Mouse (Mus musculus) right cerebral cortex, adult 2 months (tissue): ENCODE measurements around the gene Lpp.

Experiments
- DNase-seq, 2 experiments: peaks; one replicate each; pipeline ENCODE4 v3.0.0; 2021 to 2022; ENCODE audit warnings: low spot score in 2 of 2

Lpp gene

GRCm38 (mm10) chr16:24625576-24625975 lies 232.3 kb downstream of the Lpp start:
- DNase-seq: no peak

GRCm38 (mm10) chr16:24628779-24629178 lies 235.5 kb downstream of the Lpp start:
- no peak for DNase-seq

- no peak for DNase-seq
Observed at GRCm38 (mm10) chr16:24629218-24630172, 236.2 kb downstream of the Lpp start.

DNA sequence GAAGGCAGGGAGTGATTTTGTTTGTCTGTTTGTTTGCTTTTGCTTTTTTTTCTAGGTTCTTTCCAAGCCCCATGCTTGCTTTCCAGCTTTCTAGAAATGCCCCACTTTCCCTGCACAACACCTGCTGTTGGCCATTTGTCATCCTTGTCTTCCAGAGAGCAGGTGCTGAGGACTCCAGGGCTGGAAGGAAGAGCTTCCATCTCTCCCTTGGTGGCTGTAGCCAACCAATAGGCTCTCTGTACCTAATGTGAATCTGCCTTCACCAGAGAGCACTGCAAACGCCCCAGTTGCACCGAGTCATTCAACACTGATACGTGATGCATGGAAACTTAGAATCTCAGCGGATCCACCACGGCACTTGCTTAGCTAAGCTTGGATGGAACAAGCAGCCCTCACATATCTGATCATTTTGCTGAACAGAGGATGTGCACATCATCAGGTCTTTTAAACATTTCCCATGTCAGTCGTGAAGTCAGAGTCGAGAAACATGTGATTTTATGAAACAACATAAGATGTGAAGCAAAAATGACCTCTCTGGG lies 242.1 kb downstream of the Lpp start:
- DNase-seq: no peak

DNA sequence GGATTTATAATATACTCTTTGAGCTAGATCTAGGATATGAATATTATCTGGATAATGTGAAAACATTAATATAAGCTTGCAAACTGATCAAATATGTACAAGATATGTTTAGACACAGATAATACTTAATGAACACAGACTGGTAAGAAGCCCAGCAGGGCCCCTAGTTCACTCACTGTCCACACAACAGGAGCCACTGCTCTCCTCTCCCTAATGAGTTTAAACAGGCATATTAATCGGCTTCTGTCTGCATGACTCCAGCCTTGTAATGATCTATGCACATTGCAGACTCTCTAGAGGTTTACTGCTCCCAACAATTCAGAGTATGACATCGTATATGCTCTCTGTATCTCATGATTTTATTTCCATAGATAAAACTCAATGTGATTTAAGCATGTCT lies 243.6 kb downstream of the Lpp start:
- DNase-seq: no peak

GRCm38 (mm10) chr16:24641003-24641797 lies 247.9 kb downstream of the Lpp start:
- no peak for DNase-seq

DNA sequence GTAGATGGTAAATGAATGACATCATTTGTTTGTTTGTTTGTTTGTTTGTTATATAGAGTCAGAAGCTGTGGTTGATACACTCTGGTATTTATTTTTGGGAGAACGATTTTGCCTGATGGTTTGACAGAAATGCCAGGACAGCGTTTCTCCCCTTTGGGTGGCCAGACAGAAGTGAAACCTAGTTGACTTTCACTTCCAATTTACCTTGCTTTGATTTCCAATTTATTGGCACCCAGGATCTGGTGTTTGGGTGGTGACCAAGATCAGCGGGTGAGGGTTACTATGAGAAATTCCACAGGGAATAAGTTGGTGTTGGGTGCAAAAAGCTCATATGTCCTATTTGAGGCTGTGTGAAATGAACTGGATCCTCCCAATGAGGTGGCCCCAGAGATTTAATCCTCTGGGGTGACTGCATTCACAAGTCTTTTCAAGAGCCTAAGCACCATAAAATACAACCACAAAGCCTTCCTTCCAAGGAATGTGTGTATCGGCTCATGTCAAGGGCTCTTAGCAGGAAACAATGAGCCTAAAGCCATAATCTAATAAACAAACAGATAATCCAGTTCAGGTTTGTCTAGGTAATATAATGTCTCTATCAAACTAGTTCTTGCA lies 249.8 kb downstream of the Lpp start:
- no peak for DNase-seq

GRCm38 (mm10) chr16:24644154-24644553 lies 250.8 kb downstream of the Lpp start:
- DNase-seq: no peak

- DNase-seq: no peak
Observed at GRCm38 (mm10) chr16:24644760-24645406, 251.6 kb downstream of the Lpp start.

GRCm38 (mm10) chr16:24645906-24646603 lies 252.7 kb downstream of the Lpp start:
- DNase-seq: no peak

DNA sequence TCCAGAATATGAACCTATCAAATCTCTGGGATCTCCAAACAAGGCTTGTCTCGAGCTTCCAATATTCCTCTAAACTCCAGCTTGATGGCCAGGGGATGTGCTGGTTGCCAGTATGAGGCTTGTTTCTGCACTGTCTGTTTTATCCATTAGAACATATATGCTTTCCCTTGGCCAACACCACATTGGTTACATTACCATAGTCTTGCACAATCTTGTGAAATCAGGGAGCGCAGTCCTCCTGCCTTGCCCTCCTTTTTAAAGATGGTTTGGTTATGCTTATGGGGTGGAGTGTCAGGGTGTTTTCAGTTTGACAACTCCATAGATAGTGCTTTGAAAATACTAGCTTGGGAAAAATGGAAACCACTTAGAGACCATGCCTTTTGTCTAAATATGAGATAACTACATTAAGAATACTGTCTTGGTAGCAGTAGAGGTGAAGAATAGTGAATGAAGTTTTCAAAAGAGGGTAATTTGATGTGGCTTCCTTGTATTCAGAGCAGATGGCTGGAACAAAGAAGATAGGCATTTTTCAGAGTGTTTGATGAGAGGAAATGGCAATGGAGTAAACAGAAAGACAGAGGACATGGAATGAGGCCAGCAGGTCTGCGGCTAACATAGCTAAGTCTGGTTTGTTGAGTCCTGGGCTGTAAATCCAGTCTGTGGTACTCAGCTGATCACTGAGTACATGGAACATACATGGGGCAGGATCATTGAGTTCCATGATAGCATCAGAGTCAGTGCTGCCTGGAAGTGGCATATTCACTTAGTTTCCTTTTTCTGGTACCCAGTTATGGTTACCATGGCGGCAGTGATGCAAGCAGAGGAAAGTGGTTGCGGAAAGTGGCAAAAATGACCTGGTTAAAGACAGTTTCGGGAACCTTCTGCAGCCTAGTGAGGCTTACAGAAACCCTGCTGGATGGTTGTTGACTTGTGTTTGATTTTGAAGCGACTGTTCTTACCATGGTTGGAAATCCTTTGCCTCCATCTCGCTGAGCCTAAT lies 258.6 kb downstream of the Lpp start:
- DNase-seq: no peak

DNA sequence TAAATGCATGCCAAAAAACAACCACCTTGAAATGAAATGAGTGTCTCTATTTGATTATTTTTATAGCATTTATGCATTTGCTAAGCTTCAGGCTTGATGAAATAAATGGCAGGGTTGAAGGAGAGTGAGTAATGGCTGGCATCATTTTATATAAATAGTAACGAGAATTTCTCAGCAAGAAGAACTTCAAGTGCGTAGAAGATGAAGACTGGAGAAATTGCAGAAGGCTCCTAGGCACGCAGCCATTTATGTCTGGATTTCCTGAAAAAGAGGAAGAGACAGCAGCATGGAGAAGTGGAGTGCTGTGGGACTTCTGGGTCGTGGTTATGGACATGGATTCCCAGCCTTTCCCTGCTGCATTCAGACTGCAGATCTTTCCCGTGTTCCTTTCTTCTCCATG lies 259.7 kb downstream of the Lpp start:
- DNase-seq: peak; percentile 18

DNA sequence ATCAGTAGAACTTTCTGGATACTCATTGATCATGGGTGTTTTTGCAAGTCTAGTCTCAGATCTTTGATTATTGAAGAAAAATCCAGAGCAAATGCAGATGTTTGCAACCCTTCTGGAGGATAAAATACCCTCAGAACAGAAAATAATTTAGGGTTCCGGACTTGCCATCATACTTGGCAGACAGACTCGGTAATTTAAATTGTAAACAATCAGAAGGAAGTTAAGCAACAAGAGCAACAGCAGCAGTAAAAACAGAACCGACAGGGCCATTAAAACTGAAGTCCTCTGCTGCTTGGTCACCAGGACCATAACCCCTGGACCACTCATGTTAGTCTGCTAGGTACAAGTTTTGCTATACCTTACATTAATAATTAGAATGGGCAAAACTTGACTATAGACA lies 261.8 kb downstream of the Lpp start:
- DNase-seq: no peak

DNA sequence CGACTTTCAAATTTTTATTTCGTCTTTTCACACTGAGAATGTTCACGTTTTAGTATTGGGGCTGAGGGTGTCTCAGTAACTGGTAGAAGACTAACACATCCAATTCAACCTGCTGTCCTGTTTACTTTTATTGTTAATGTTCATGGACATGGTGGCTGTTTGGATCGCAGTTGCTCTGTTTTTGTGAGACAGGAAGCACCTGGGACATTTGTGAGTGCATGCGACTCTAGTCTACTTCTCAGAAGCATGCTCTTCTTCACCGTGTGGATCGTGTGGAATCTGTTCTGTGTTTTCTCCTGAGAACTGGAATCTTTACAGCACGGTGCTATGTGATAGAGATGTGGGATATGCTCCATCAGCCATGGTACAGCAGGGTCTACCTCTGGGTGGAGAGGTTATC lies 262.7 kb downstream of the Lpp start:
- no peak for DNase-seq

GRCm38 (mm10) chr16:24656752-24657151 lies 263.4 kb downstream of the Lpp start:
- peak; percentile 14 to 17 for DNase-seq

- no peak for DNase-seq
Observed at GRCm38 (mm10) chr16:24659049-24659448, 265.7 kb downstream of the Lpp start.

GRCm38 (mm10) chr16:24664131-24664530 lies 270.8 kb downstream of the Lpp start:
- DNase-seq: no peak

- no peak for DNase-seq
Observed at GRCm38 (mm10) chr16:24669718-24670460, 276.6 kb downstream of the Lpp start.

DNA sequence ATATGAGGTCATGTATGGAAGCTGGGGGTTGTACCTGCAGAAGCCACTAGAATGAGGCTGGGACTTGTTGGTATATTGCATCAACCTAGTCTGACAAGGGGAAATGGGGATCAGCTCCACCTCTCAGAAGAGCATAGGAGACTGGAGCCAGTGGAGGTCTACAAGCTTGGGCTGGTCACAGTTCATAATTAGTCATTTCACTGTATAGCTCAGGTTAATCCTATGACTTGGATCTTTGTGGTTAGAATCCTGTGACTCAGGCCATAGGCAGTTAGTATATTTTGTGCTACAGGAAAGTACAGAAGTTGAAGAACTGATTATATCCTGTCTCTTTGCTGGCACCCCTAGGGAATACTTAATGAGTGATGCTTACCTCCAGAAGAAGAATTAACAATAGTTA lies 285.6 kb downstream of the Lpp start:
- no peak for DNase-seq
